Mouse (Mus musculus) MEL (cell line): ENCODE measurements at regions not wholly inside any gene's neighbourhood (a gene's known extent, or its start where the extent isn't known, plus 50 kb on each side); places are given as distances from the start of the nearest gene placed in this dataset.

Experiments used
- CTCF ChIP-seq, 3 experiments: IDR thresholded peaks in 2 of 3; conservative IDR thresholded peaks in 1 of 3; 2 replicates each; pipeline ENCODE4 v1.5.1; 2011 to 2012; ENCODE audit warnings: low read length in 3 of 3, low read depth in 2 of 3, mild to moderate bottlenecking in 2 of 3, improper control_type of control experiment in 1 of 3, inconsistent platforms in 1 of 3, mixed read lengths in 1 of 3, moderate library complexity in 1 of 3; ENCODE audit not compliant: control insufficient read depth in 1 of 3, insufficient read depth in 1 of 3, poor library complexity in 1 of 3, severe bottlenecking in 1 of 3
- ELF1 ChIP-seq: IDR thresholded peaks from 2 replicates; pipeline ENCODE4 v1.6.1; 2014; ENCODE audit warnings: low read depth, mild to moderate bottlenecking, inconsistent platforms, low read length, improper control_type of control experiment, moderate library complexity
- EP300 ChIP-seq, 2 experiments: IDR thresholded peaks; 2 replicates each; pipeline ENCODE4 v1.6.1; 2011; ENCODE audit warnings: improper control_type of control experiment in 2 of 2, low read length in 2 of 2, low read depth in 1 of 2, mild to moderate bottlenecking in 1 of 2
- GATA1 ChIP-seq: IDR thresholded peaks from 2 replicates; pipeline ENCODE4 v1.6.1; 2011; ENCODE audit warnings: low read depth, low read length, improper control_type of control experiment
- MAFK ChIP-seq: IDR thresholded peaks from 2 replicates; pipeline ENCODE4 v1.6.1; 2011; ENCODE audit warnings: low read depth, mild to moderate bottlenecking, low read length, improper control_type of control experiment, borderline replicate concordance
- MAZ ChIP-seq: IDR thresholded peaks from 2 replicates; pipeline ENCODE4 v1.6.1; 2012; ENCODE audit warnings: low read depth, mild to moderate bottlenecking, inconsistent platforms, low read length, improper control_type of control experiment
- MXI1 ChIP-seq: IDR thresholded peaks from 2 replicates; pipeline ENCODE4 v1.6.1; 2011; ENCODE audit warnings: mild to moderate bottlenecking, low read depth, low read length, improper control_type of control experiment
- NRF1 ChIP-seq: IDR thresholded peaks from 2 replicates; pipeline ENCODE4 v1.6.1; 2014; ENCODE audit warnings: low read depth, mild to moderate bottlenecking, inconsistent platforms, low read length, improper control_type of control experiment, moderate library complexity; ENCODE audit not compliant: poor library complexity, insufficient read depth, severe bottlenecking
- POLR2A ChIP-seq, 2 experiments: IDR thresholded peaks; 2 replicates each; pipeline ENCODE4 v1.6.1; 2011 to 2012; ENCODE audit warnings: low read length in 2 of 2, mild to moderate bottlenecking in 2 of 2, control low read depth in 1 of 2, improper control_type of control experiment in 1 of 2, low read depth in 1 of 2, moderate library complexity in 1 of 2; ENCODE audit not compliant: control insufficient read depth in 1 of 2, insufficient read depth in 1 of 2, poor library complexity in 1 of 2
- SIN3A ChIP-seq: IDR thresholded peaks from 2 replicates; pipeline ENCODE4 v1.6.1; 2012; ENCODE audit warnings: low read length, improper control_type of control experiment, inconsistent platforms
- USF1 ChIP-seq: IDR thresholded peaks from 2 replicates; pipeline ENCODE4 v1.6.1; 2014; ENCODE audit warnings: low read depth, mild to moderate bottlenecking, inconsistent platforms, low read length, improper control_type of control experiment, moderate library complexity
- ZNF384 ChIP-seq: IDR thresholded peaks from 2 replicates; pipeline ENCODE4 v1.6.1; 2012; ENCODE audit warnings: low read depth, mild to moderate bottlenecking, inconsistent platforms, low read length, improper control_type of control experiment

- no peak for TF ChIP-seq USF1
- no peak for TF ChIP-seq GATA1
- no peak for TF ChIP-seq POLR2A (IDR thresholded peaks at IDR 0.05; ENCODE audit: control insufficient read depth in 1 of 2, insufficient read depth in 1 of 2, low read depth in 1 of 2, low read length in 2 of 2, poor library complexity in 1 of 2)
- no peak for TF ChIP-seq CTCF (IDR thresholded peaks at IDR 0.05 in 2 of 3, conservative IDR thresholded peaks at IDR 0.05 in 1 of 3; ENCODE audit: control insufficient read depth in 1 of 3, insufficient read depth in 1 of 3, low read depth in 2 of 3, low read length in 3 of 3, poor library complexity in 1 of 3, severe bottlenecking in 1 of 3)
- no peak for TF ChIP-seq NRF1
- no peak for TF ChIP-seq SIN3A
- no peak for TF ChIP-seq MAFK
- no peak for TF ChIP-seq MAZ
- TF ChIP-seq ZNF384: no peak
- no peak for TF ChIP-seq ELF1
- TF ChIP-seq MXI1: no peak
- no peak for TF ChIP-seq EP300 (IDR thresholded peaks at IDR 0.05; ENCODE audit: low read depth in 1 of 2, low read length in 2 of 2)
These were observed 197.7 kb upstream of the Gmds start for GRCm38 (mm10) chr13:32536241-32536640.
